Mouse (Mus musculus) heart, postnatal 0 days (tissue): Measurements from ENCODE around the gene Rnf157. TPM values are rescaled to one million over a fixed set of nuclear protein-coding genes. Genes with fewer than 3 reads are reported as not detected.

Experiments used
- ATAC-seq: fragments of 200-750 bp; cut with Nextera tagmentation; 2 replicates; pipeline ENCODE4 v1.8.0; 2017; ENCODE audit warnings: low read depth, moderate number of reproducible peaks, moderate library complexity; ENCODE audit not compliant: insufficient read depth
- DNase-seq: peaks from one replicate; pipeline ENCODE4 v3.0.0-alpha.2; 2016; ENCODE audit warnings: low spot score
- H3K27ac ChIP-seq: fragments of 300-500 bp; sonication (generic); 2 replicates; pipeline ENCODE4 v1.5.1; 2014; ENCODE audit warnings: low read depth, mild to moderate bottlenecking
- H3K27me3 ChIP-seq: fragments of 300-500 bp; sonication (generic); 2 replicates; pipeline ENCODE4 v1.6.1; 2014; ENCODE audit warnings: low read length, mixed read lengths; ENCODE audit not compliant: control insufficient read depth, insufficient read depth
- H3K36me3 ChIP-seq: fragments of 300-500 bp; sonication (generic); replicated peaks from 2 replicates; pipeline ENCODE4 v1.6.1; 2014; ENCODE audit warnings: low read length, mixed read lengths; ENCODE audit not compliant: control insufficient read depth, insufficient read depth
- H3K4me1 ChIP-seq: fragments of 300-500 bp; sonication (generic); 2 replicates; pipeline ENCODE4 v1.6.1; 2014; ENCODE audit warnings: antibody characterized with exemption; ENCODE audit not compliant: control insufficient read depth, insufficient read depth
- H3K4me2 ChIP-seq: fragments of 300-500 bp; sonication (generic); 2 replicates; pipeline ENCODE4 v1.6.1; 2014; ENCODE audit warnings: low read depth, mild to moderate bottlenecking, low read length, moderate library complexity
- H3K4me3 ChIP-seq: fragments of 300-500 bp; sonication (generic); 2 replicates; pipeline ENCODE4 v1.5.1; 2014; ENCODE audit warnings: low read depth, low read length
- H3K9ac ChIP-seq: fragments of 300-500 bp; sonication (generic); replicated peaks from 2 replicates; pipeline ENCODE4 v1.6.1; 2014; ENCODE audit warnings: low read depth, low read length, mixed read lengths
- H3K9me3 ChIP-seq: fragments of 300-500 bp; sonication (generic); replicated peaks from 2 replicates; pipeline ENCODE4 v1.6.1; 2016; ENCODE audit warnings: low read length; ENCODE audit not compliant: control insufficient read depth
- CTCF ChIP-seq: IDR thresholded peaks from 2 replicates; pipeline ENCODE4 v1.5.1; 2016; ENCODE audit warnings: antibody characterized with exemption, control low read depth, low read depth
- EP300 ChIP-seq: IDR thresholded peaks from 2 replicates; pipeline ENCODE4 v1.6.1; 2016; ENCODE audit warnings: antibody characterized with exemption, low read depth
- WGBS: fragments of 180-500 bp; shearing (Covaris S2); extraction: QIAGEN DNeasy Blood & Tissue Kit; methylation state at CpG from one replicate; pipeline ENCODE4 v1.1.7; 2014; 5-methylcytosine and 5-hydroxymethylcytosine counted together
- polyA plus RNA-seq: library from polyadenylated mRNA; unstranded; fragments of >200 nt; fragmentation: Nextera tagmentation; extraction: Ambion mirVana; gene quantifications from 2 replicates; pipeline ENCODE4 v1.2.1, GENCODE M21; 2015
- total RNA-seq: library from RNA; depleted of rRNA; stranded (reverse); fragments of >200 nt; gene quantifications from 2 replicates; pipeline ENCODE4 v1.2.3, GENCODE M21; 2014; ENCODE audit warnings: low replicate concordance; rRNA removed

The Rnf157 gene
- total and polyA plus RNA-seq, 2 experiments from 2014 or later, result 3.5 to 10.8 TPM

GRCm38 (mm10) chr11:116292401-116292800 lies 120.4 kb downstream of the Rnf157 start:
- Histone ChIP-seq H3K27ac (no peak overlapping the region), H3K4me3 (no peak overlapping the region), H3K9ac (no peak overlapping the region), H3K36me3 (peaks cover 69% of the 10 kb centered on the region), H3K27me3 (no peaks in the 10 kb centered on the region), H3K4me2 (no peak overlapping the region), H3K4me1 (no peaks in the 10 kb centered on the region), H3K9me3 (no peaks in the 10 kb centered on the region)
- no peak for DNase-seq
- 89% methylated on average over 13 of the region's 13 CpGs for WGBS
- ATAC-seq, result no peak
- TF ChIP-seq CTCF, result no peak
- no peak for TF ChIP-seq EP300

- Histone ChIP-seq H3K9ac (no peak overlapping the region), H3K4me2 (no peak overlapping the region), H3K27ac (no peak overlapping the region), H3K9me3 (no peaks in the 10 kb centered on the region), H3K4me1 (no peaks in the 10 kb centered on the region), H3K36me3 (peaks cover 51% of the 10 kb centered on the region), H3K27me3 (no peaks in the 10 kb centered on the region), H3K4me3 (no peak overlapping the region)
- TF ChIP-seq EP300 (no peak), CTCF (no peak)
- DNase-seq, result no peak
- ATAC-seq, result no peak
- 43% methylated on average over 8 of the region's 8 CpGs for WGBS
Observed at GRCm38 (mm10) chr11:116290556-116290955, 122.3 kb downstream of the Rnf157 start.

GRCm38 (mm10) chr11:116287351-116287750 lies 125.5 kb downstream of the Rnf157 start:
- H3K27ac ChIP-seq, result no peak overlapping the region
- H3K4me3 ChIP-seq, result no peak overlapping the region
- ATAC-seq (no peak), DNase-seq (no peak)
- no peak overlapping the region for H3K9ac ChIP-seq
- no peaks in the 10 kb centered on the region for H3K4me1 ChIP-seq
- no peaks in the 10 kb centered on the region; the same call in 1 of the 2 replicates for H3K9me3 ChIP-seq
- TF ChIP-seq CTCF (no peak), EP300 (no peak)
- H3K27me3 ChIP-seq, result peaks cover 28% of the 10 kb centered on the region
- WGBS, result 72% methylated on average over 5 of the region's 5 CpGs
- no peak overlapping the region for H3K4me2 ChIP-seq
- peaks cover 36% of the 10 kb centered on the region for H3K36me3 ChIP-seq

Other genes starting within 250 kb of the Rnf157 start
- gene Fbf1, start 244.9 kb downstream of the Rnf157 start, total RNA-seq, result 20.4 and 22.8 TPM in 2 replicates
- gene Fbf1, start 244.9 kb downstream of the Rnf157 start, polyA plus RNA-seq, result 8.2 and 8.5 TPM in 2 replicates
- 58.4 and 63.6 TPM in 2 replicates for gene Ten1, start 214.2 kb downstream of the Rnf157 start, total RNA-seq
- gene Ten1, start 214.2 kb downstream of the Rnf157 start, polyA plus RNA-seq, result 64.0 and 68.2 TPM in 2 replicates
- 64.9 and 65.8 TPM in 2 replicates for gene Acox1, start 214.0 kb downstream of the Rnf157 start, total RNA-seq
- 43.0 and 46.7 TPM in 2 replicates for gene Acox1, start 214.0 kb downstream of the Rnf157 start, polyA plus RNA-seq
- gene Evpl, start 175.0 kb downstream of the Rnf157 start, total RNA-seq, result 2.1 and 3.4 TPM in 2 replicates
- 0.45 TPM in 2 replicates for gene Evpl, start 175.0 kb downstream of the Rnf157 start, polyA plus RNA-seq
- 28.1 and 33.6 TPM in 2 replicates for gene Srp68, start 138.8 kb downstream of the Rnf157 start, total RNA-seq
- gene Srp68, start 138.8 kb downstream of the Rnf157 start, polyA plus RNA-seq, result 47.8 and 48.2 TPM in 2 replicates
- not detected in 2 replicates for gene Galr2, start 132.1 kb downstream of the Rnf157 start, total RNA-seq
- 0.05 TPM in 2 replicates for gene Galr2, start 132.1 kb downstream of the Rnf157 start, polyA plus RNA-seq
- 37.6 and 94.7 TPM in 2 replicates for gene Exoc7, start 105.8 kb downstream of the Rnf157 start, total RNA-seq
- 43.9 and 48.7 TPM in 2 replicates for gene Exoc7, start 105.8 kb downstream of the Rnf157 start, polyA plus RNA-seq
- 2.7 TPM in 1 of 2 replicates, not detected in the other for gene Foxj1, start 77.6 kb downstream of the Rnf157 start, total RNA-seq
- gene Foxj1, start 77.6 kb downstream of the Rnf157 start, polyA plus RNA-seq, result 0.04 and 1.0 TPM in 2 replicates
- gene Ubald2, start 21.1 kb upstream of the Rnf157 start, total RNA-seq, result 48.3 and 161 TPM in 2 replicates
- 32.3 and 41.9 TPM in 2 replicates for gene Ubald2, start 21.1 kb upstream of the Rnf157 start, polyA plus RNA-seq
- 0.23 TPM in 1 of 2 replicates, not detected in the other for gene Qrich2, start 53.2 kb upstream of the Rnf157 start, total RNA-seq
- not detected in 2 replicates for gene Qrich2, start 53.2 kb upstream of the Rnf157 start, polyA plus RNA-seq
- gene Prpsap1, start 81.2 kb upstream of the Rnf157 start, total RNA-seq, result 43.3 and 46.6 TPM in 2 replicates
- 59.2 and 62.2 TPM in 2 replicates for gene Prpsap1, start 81.2 kb upstream of the Rnf157 start, polyA plus RNA-seq
- 1.9 and 3.1 TPM in 2 replicates for gene Sphk1, start 117.9 kb upstream of the Rnf157 start, total RNA-seq
- gene Sphk1, start 117.9 kb upstream of the Rnf157 start, polyA plus RNA-seq, result 2.0 TPM in 2 replicates
- 17.2 and 34.8 TPM in 2 replicates for gene Ube2o, start 168.4 kb upstream of the Rnf157 start, total RNA-seq
- gene Ube2o, start 168.4 kb upstream of the Rnf157 start, polyA plus RNA-seq, result 4.1 and 5.2 TPM in 2 replicates
- gene Aanat, start 173.4 kb upstream of the Rnf157 start, total RNA-seq, result not detected in 2 replicates
- not detected in 2 replicates for gene Aanat, start 173.4 kb upstream of the Rnf157 start, polyA plus RNA-seq
- 19.0 and 25.5 TPM in 2 replicates for gene Rhbdf2, start 214.0 kb upstream of the Rnf157 start, total RNA-seq
- gene Rhbdf2, start 214.0 kb upstream of the Rnf157 start, polyA plus RNA-seq, result 5.8 and 6.1 TPM in 2 replicates
- gene Prcd, start 240.5 kb upstream of the Rnf157 start, total RNA-seq, result not detected in 2 replicates
- 2.5 and 2.6 TPM in 2 replicates for gene Prcd, start 240.5 kb upstream of the Rnf157 start, polyA plus RNA-seq
- 11.4 and 38.8 TPM in 2 replicates for gene Cygb, start 241.3 kb upstream of the Rnf157 start, total RNA-seq
- gene Cygb, start 241.3 kb upstream of the Rnf157 start, polyA plus RNA-seq, result 21.1 and 21.6 TPM in 2 replicates